Mouse (Mus musculus) right cerebral cortex, postnatal 10 days (tissue): ENCODE results near the gene Flt3l.
"Not testable (repeated sequence)": the region's sequence is repeated elsewhere in the genome, so short reads cannot be mapped to it uniquely, and the experiment has no call there.

Experiments used
- DNase-seq, 2 experiments: peaks; one replicate each; pipeline ENCODE4 v3.0.0; 2021; ENCODE audit warnings: low spot score in 2 of 2

Flt3l gene

GRCm38 (mm10) chr7:45098541-45099240 lies 37.5 kb downstream of the Flt3l start:
- no peak for DNase-seq

GRCm38 (mm10) chr7:45097479-45097878 lies 38.8 kb downstream of the Flt3l start:
- DNase-seq, result no peak

GRCm38 (mm10) chr7:45095965-45096364 lies 40.3 kb downstream of the Flt3l start:
- DNase-seq, result not testable (repeated sequence)

DNA sequence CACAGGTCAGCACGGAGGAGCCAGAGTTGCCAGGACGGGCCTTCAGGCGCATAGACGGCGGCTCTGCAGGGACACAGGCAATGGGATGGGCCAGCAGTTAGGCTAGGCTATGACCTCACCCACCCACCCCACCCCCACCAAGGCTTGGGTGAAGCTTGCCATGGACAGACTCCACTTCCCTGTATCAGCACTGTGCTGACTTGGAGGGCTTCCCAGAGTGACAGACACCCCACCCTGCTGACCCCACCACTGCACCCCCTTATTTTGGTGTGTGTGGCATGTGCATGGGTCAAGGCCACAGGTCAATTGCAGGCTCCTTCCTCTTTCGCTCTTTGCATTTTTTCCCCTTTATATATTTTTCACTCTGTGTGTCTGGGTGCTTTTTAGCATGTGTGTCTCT lies 40.9 kb downstream of the Flt3l start:
- DNase-seq, result no peak

- no peak for DNase-seq
Measured at GRCm38 (mm10) chr7:45094121-45094520, 42.1 kb downstream of the Flt3l start.

GRCm38 (mm10) chr7:45093516-45093905 lies 42.7 kb downstream of the Flt3l start:
- no peak for DNase-seq

GRCm38 (mm10) chr7:45092828-45093515 lies 43.3 kb downstream of the Flt3l start:
- DNase-seq, result no peak

GRCm38 (mm10) chr7:45092048-45092447 lies 44.2 kb downstream of the Flt3l start, which contains the start of gene Rcn3:
Gene Rcn3 (minus strand): TSS chr7:45092221.
- peak; percentile 83 to 87 for DNase-seq

GRCm38 (mm10) chr7:45091001-45091990 lies 44.9 kb downstream of the Flt3l start:
- DNase-seq, result no peak

DNA sequence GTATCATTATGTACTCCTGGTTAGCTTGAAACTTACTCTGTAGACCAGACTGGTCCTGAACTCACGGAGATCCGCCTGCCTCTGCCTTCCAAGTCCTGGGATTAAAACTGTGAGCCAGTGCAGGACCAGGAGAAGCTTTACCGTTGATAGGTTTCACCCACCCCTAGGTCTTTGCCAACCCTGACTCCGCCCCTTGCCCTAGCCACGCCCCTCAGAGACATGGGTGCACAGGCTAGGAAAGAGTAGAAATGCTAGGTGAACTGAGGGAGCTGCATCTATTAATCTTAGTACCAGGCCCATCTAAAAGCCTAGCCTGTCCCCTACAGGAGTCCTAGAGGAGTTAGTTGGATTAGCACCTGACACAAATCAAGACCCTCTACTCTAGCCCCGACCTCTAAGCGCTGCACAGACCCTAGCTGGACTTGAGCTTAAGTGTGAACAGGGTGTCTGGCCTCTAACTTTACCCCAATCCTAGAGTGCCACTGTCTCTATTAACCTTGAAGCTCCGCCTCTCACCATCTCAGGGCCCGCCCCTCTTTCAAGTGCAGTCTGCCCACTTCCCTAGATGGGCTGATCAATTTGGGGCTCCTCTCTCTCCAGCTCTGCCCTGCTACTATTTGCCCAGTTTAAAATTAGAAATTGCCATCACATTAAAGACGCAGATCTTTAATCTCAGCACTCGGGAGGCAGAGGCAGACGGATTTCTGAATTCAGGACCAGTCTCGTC lies 45.8 kb downstream of the Flt3l start:
- DNase-seq, result no peak

DNA sequence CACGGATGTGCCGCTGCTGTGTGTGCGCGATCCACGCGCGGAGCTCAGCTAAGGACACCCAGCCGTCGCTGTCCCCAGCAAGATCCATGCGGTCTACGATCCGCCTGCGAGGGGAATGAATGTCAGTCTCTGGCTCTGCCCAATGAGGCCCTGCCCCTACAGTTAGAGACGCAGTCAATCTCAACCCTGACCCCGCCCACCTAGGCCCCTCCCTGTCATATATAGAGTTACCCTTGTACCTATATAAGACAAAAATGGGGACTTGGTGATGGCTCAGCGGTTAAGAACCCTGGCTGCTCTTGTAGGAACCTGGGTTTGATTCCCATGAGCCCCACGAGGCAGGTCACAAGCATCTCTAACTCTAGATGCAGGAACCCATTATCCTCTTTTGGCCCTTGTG lies 47.6 kb downstream of the Flt3l start:
- DNase-seq, result no peak

DNA sequence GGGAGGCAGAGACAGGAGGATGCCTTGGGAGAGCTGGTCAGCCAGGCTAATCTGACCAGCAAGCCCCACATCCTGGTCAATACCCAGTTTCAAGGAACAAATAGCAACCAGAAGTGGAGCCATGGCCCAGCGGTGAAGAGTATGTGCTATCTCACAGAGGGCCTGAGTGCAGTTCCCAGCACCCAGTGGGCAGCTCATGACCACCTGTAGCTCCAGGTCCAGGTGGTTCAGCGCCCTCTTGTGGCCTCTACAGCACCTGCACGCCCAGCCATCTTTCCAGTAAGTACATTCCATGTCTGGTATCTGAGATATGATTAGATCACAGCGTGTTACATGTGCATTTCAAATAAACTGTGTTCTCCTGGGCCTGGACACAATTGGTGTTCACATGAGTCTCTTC lies 50.1 kb downstream of the Flt3l start:
- DNase-seq, result no peak

GRCm38 (mm10) chr7:45083300-45083890 lies 52.8 kb downstream of the Flt3l start:
- no peak for DNase-seq

DNA sequence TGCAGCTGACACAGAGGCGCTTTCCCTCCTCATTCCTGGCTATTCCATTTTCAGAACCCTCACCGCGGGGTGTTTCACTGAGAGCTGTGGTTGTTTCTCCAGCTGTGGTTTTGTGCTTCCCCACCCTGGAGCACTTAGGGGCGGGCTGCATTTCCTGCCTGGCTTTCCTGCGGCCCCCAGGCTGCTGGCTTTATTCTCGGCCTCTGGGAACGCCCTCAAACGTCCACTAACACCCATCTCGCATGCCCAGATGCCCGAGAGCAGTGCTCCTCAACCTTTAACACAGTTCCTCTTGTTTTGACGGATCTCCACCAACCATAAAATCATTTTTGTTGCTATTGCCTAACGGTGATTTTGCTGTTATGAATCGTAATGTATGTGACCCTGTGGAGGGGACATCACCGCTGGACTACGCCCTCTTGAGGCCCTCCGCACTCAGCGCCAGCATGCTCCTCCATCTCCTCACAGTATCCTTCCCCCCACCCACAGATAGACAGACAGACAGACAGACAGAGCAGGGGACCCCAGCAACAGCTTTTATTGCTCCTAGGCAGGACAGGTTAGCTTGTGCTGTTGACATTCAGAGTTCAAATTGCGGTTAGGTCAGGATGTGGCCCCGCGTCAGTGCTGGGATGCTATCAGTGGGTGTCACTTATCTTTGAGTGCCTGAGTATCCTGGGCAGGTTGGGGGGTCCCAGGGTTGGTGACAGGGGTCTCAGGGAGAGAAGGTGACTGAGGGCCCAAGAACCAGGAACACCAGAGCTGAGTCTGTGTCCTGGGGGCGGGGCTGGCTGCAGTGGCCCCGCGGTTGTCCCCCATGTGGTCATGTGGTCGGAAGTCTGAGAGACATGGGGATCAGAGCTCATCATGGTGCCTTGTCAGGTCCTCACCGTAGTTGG lies 53.6 kb downstream of the Flt3l start:
- DNase-seq, result peak in 1 of 2 experiments; percentile 57

- no peak for DNase-seq
Measured at GRCm38 (mm10) chr7:45081016-45081415, 55.2 kb downstream of the Flt3l start.

GRCm38 (mm10) chr7:45079856-45080255 lies 56.4 kb downstream of the Flt3l start:
- DNase-seq, result peak; percentile 91 to 94
